Mouse (Mus musculus) heart, postnatal 0 days (tissue): ENCODE data around the gene Pigv.

Experiments
- CTCF ChIP-seq: IDR thresholded peaks from 2 replicates; pipeline ENCODE4 v1.5.1; 2016; ENCODE audit warnings: antibody characterized with exemption, control low read depth, low read depth
- EP300 ChIP-seq: IDR thresholded peaks from 2 replicates; pipeline ENCODE4 v1.6.1; 2016; ENCODE audit warnings: antibody characterized with exemption, low read depth

- TF ChIP-seq CTCF = no peak
- no peak for TF ChIP-seq EP300
These were observed 14.1 kb upstream of the Pigv start for GRCm38 (mm10) chr4:133686512-133686911.
